Mouse (Mus musculus): ENCODE measurements around the gene Gm45618. TPM values are rescaled to one million over a fixed set of nuclear protein-coding genes. Genes with fewer than 3 reads are reported as not detected.

The Gm45618 gene
- polyA plus RNA-seq (2017; shearing (Covaris generic)) = not detected

GRCm38 (mm10) chr7:142120629-142121028, at the start of gene Gm45618:
Gene Gm45618 (minus strand): TSS chr7:142120729.

GRCm38 (mm10) chr7:142165639-142166038, 45.1 kb upstream of the Gm45618 start, which contains the start of gene Gm4553:
Gene Gm4553 (minus strand): TSS chr7:142165739.

GRCm38 (mm10) chr7:142157013-142157412, 36.5 kb upstream of the Gm45618 start, which contains the start of gene Gm29735:
Gene Gm29735 (minus strand): TSS chr7:142157113.

GRCm38 (mm10) chr7:142144507-142144906, 24.0 kb upstream of the Gm45618 start, which contains the start of gene Gm45337:
Gene Gm45337 (minus strand): TSS chr7:142144607.

GRCm38 (mm10) chr7:142135934-142136333, 15.4 kb upstream of the Gm45618 start, which contains the start of gene Gm39115:
Gene Gm39115 (minus strand): TSS chr7:142136034.

GRCm38 (mm10) chr7:142095183-142095931, 25.2 kb downstream of the Gm45618 start, which contains the start of gene Dusp8:
Gene Dusp8 (minus strand): TSS chr7:142095843.

Other genes starting within 250 kb of the Gm45618 start
- 71.8 TPM for gene Tollip, start 202.2 kb downstream of the Gm45618 start, polyA plus RNA-seq (2017; shearing (Covaris generic))
- 0.71 TPM for gene Brsk2, start 171.0 kb downstream of the Gm45618 start, polyA plus RNA-seq (2017; shearing (Covaris generic))
- 122 TPM for gene Mob2, start 59.7 kb downstream of the Gm45618 start, polyA plus RNA-seq (2017; shearing (Covaris generic))
- gene Dusp8, start 24.9 kb downstream of the Gm45618 start, polyA plus RNA-seq (2017; shearing (Covaris generic)) = 37.7 TPM
- gene Gm39115, start 15.3 kb upstream of the Gm45618 start, polyA plus RNA-seq (2017; shearing (Covaris generic)) = not detected
- gene Gm45337, start 23.9 kb upstream of the Gm45618 start, polyA plus RNA-seq (2017; shearing (Covaris generic)) = not detected
- gene Gm29735, start 36.4 kb upstream of the Gm45618 start, polyA plus RNA-seq (2017; shearing (Covaris generic)) = not detected
- gene Gm4553, start 45.0 kb upstream of the Gm45618 start, polyA plus RNA-seq (2017; shearing (Covaris generic)) = not detected
- gene Krtap5-2, start 55.3 kb upstream of the Gm45618 start, polyA plus RNA-seq (2017; shearing (Covaris generic)) = not detected
- not detected for gene Gm10153, start 69.7 kb upstream of the Gm45618 start, polyA plus RNA-seq (2017; shearing (Covaris generic))
- not detected for gene Krtap5-3, start 80.6 kb upstream of the Gm45618 start, polyA plus RNA-seq (2017; shearing (Covaris generic))
- gene Gm7579, start 91.1 kb upstream of the Gm45618 start, polyA plus RNA-seq (2017; shearing (Covaris generic)) = not detected
- not detected for gene Krtap5-5, start 109.2 kb upstream of the Gm45618 start, polyA plus RNA-seq (2017; shearing (Covaris generic))
- gene Gm40460, start 120.3 kb upstream of the Gm45618 start, polyA plus RNA-seq (2017; shearing (Covaris generic)) = not detected
- gene Gm2431, start 137.6 kb upstream of the Gm45618 start, polyA plus RNA-seq (2017; shearing (Covaris generic)) = not detected
- not detected for gene Gm4559, start 153.6 kb upstream of the Gm45618 start, polyA plus RNA-seq (2017; shearing (Covaris generic))
- not detected for gene Krtap5-1, start 176.4 kb upstream of the Gm45618 start, polyA plus RNA-seq (2017; shearing (Covaris generic))
- not detected for gene Krtap5-4, start 182.8 kb upstream of the Gm45618 start, polyA plus RNA-seq (2017; shearing (Covaris generic))

Measured in effector memory CD4-positive, alpha-beta T cell, adult 5 months (primary cell).